Mouse (Mus musculus): ENCODE measurements around the gene Sparcl1.

GRCm38 (mm10) chr5:104130891-104131290 is 17.4 kb upstream of the Sparcl1 start:
- TF ChIP-seq POLR2A (IDR thresholded peaks at IDR 0.05; ENCODE audit: borderline replicate concordance, insufficient read depth, low read length): no peak
- TF ChIP-seq CTCF (IDR thresholded peaks at IDR 0.05; ENCODE audit: borderline replicate concordance, insufficient read depth, low read depth, low read length): no peak

Measured in cerebellum, adult 2 months (tissue).